8 mouse cellular contexts compared by ENCODE assay signal in the genomic region with DNA sequence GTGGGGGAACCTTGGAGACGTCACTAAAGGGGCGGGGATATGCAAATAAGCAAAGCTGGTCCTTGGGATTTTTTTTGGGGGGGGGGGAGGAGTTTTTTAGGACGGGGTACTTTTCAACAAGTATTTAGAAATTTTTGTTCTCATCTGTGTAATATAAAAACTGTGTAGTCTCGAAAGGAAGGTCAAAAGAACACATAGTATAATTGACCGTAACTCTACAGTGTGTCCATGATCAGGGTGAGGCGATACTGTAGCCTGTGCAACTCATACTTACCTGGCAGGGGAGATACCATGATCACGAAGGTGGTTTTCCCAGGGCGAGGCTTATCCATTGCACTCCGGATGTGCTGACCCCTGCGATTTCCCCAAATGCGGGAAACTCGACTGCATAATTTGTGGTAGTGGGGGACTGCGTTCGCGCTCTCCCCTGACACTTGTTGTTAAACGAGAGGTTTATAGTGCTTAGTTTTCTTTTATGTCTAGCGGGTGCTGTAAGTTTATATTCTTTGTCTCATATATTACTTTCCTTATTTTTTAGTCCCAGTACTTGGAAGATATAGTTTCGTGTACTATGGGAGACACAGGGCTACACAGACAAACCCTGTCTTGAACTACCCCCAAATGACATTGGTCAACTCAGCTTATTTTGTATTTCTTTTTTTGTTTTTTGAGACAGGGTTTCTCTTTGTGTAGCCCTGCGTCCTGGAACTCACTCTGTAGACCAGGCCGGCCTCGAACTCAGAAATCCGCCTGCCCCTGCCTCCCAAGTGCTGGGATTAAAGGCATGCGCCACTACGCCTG. TPM values are rescaled to one million over a fixed set of nuclear protein-coding genes. Genes with fewer than 3 reads are reported as not detected.
DNase-seq lines count a peak whose midpoint lies in the region; ATAC-seq and TF ChIP-seq lines count a peak whose summit lies in the region.
"Not testable (repeated sequence)": the region's sequence is repeated elsewhere in the genome, so short reads cannot be mapped to it uniquely, and the experiment has no call there.

No protein-coding gene starts in this region.

- ATAC-seq in forebrain, embryonic 16.5 days, result peak; percentile 84
- ATAC-seq in neural tube, embryonic 14.5 days (ENCODE audit: low read depth), result peak; percentile 91

- under 1% methylated on average over 22 of the region's 24 CpGs for WGBS in forebrain, embryonic 16.5 days
- under 1% methylated on average over 22 of the region's 24 CpGs for WGBS in neural tube, embryonic 14.5 days

- H3K27ac ChIP-seq in ES-E14 (ENCODE audit: insufficient read depth, low read depth, low read length, poor library complexity, severe bottlenecking), result peak overlapping the region; percentile 31; the same call in 1 of the 2 replicates
- peak overlapping the region; percentile 73 for H3K27ac ChIP-seq in forebrain, embryonic 16.5 days (ENCODE audit: low read length)
- H3K27ac ChIP-seq in neural tube, embryonic 14.5 days (ENCODE audit: low read depth, low read length), result peak overlapping the region; percentile 77
- peak overlapping the region; percentile 51; the same call in 1 of the 2 replicates for H3K27ac ChIP-seq in testis, adult 2 months (ENCODE audit: control insufficient read depth, insufficient read depth, low read depth, low read length)

- TF ChIP-seq CTCF in testis, adult 2 months (IDR thresholded peaks at IDR 0.05; ENCODE audit: control insufficient read depth, insufficient read depth, insufficient replicate concordance, low read depth, low read length), result not testable (repeated sequence)

- H3K4me3 ChIP-seq in ES-E14 (ENCODE audit: insufficient read depth in 1 of 2, low read depth in 1 of 2, low read length in 2 of 2, poor library complexity in 1 of 2, severe bottlenecking in 1 of 2), result peak overlapping the region; percentile 32 to 35; a peak in 3 of 4 replicates
- peak overlapping the region; percentile 45 for H3K4me3 ChIP-seq in forebrain, embryonic 16.5 days (replicated peaks; ENCODE audit: low read length)
- H3K4me3 ChIP-seq in neural tube, embryonic 14.5 days (ENCODE audit: low read depth, low read length), result peak overlapping the region; percentile 20; the same call in 1 of the 2 replicates
- peak overlapping the region; percentile 70; the same call in 1 of the 2 replicates for H3K4me3 ChIP-seq in testis, adult 2 months (ENCODE audit: control insufficient read depth, low read depth, low read length)

- intact Hi-C loops in heart, postnatal 36 days (cut with DNase I), result loop anchor here (2.0 to 10.0 kb wide), 5 partner anchors 16 to 308 kb away; a partner anchor contains a TSS

- H3K4me2 ChIP-seq in forebrain, embryonic 16.5 days (ENCODE audit: low read length), result peak overlapping the region; percentile 55
- H3K4me2 ChIP-seq in neural tube, embryonic 14.5 days (ENCODE audit: low read depth, low read length), result peak overlapping the region; percentile 39

- H3K9me3 ChIP-seq in ES-E14 (ENCODE audit: control insufficient read depth, insufficient read depth, low read depth, low read length); forebrain, embryonic 16.5 days (ENCODE audit: control insufficient read depth, low read length); neural tube, embryonic 14.5 days (ENCODE audit: control insufficient read depth, low read length): not testable (repeated sequence)

- peak; percentile 82 for DNase-seq in ES-E14 (ENCODE audit: low read depth, low spot score)
- DNase-seq in cerebellum, adult 18-20 months, result peak; percentile 79 to 86
- DNase-seq in heart, postnatal 36 days, result peak; percentile 81 to 82
- DNase-seq in layer of hippocampus, adult 18-20 months (ENCODE audit: low spot score in 2 of 2), result peak; percentile 75 to 88
- DNase-seq in lung, adult 18-20 months, result peak; percentile 86 to 87

- H3K27me3 ChIP-seq in forebrain, embryonic 16.5 days (replicated peaks; ENCODE audit: control insufficient read depth, insufficient read depth, low read length); neural tube, embryonic 14.5 days (ENCODE audit: control insufficient read depth, insufficient read depth, low read length); testis, adult 2 months (ENCODE audit: control insufficient read depth, insufficient read depth, low read length): not testable (repeated sequence)

- H3K36me3 ChIP-seq in ES-E14 (ENCODE audit: control insufficient read depth, insufficient read depth, low read length, poor library complexity, severe bottlenecking); forebrain, embryonic 16.5 days (ENCODE audit: control insufficient read depth, insufficient read depth); neural tube, embryonic 14.5 days (ENCODE audit: control insufficient read depth, insufficient read depth, low read length); testis, adult 2 months (ENCODE audit: control insufficient read depth, insufficient read depth, low read length): not testable (repeated sequence)

- not testable (repeated sequence) for H3K9ac ChIP-seq in ES-E14 (ENCODE audit: insufficient read depth, low read depth, low read length, poor library complexity, severe bottlenecking)
- peak overlapping the region; percentile 42; the same call in 1 of the 2 replicates for H3K9ac ChIP-seq in forebrain, embryonic 16.5 days (replicated peaks; ENCODE audit: low read depth, low read length)
- H3K9ac ChIP-seq in neural tube, embryonic 14.5 days (replicated peaks; ENCODE audit: low read depth, low read length), result peak overlapping the region; percentile 4; the same call in 1 of the 2 replicates

- in situ Hi-C loops in ES-E14 (cut with MboI; ENCODE audit: low sequenced_read_pairs in 2 of 2, unreplicated experiment in 2 of 2), result not testable (repeated sequence)

- peak; percentile 92 for TF ChIP-seq POLR2A in testis, adult 2 months (IDR thresholded peaks at IDR 0.05; ENCODE audit: control insufficient read depth, low read depth, low read length)

- not testable (repeated sequence) for H3K4me1 ChIP-seq in ES-E14 (ENCODE audit: control insufficient read depth in 2 of 2, insufficient read depth in 2 of 2, low read length in 2 of 2, poor library complexity in 1 of 2); neural tube, embryonic 14.5 days (ENCODE audit: control insufficient read depth, insufficient read depth, low read length); testis, adult 2 months (ENCODE audit: control insufficient read depth, insufficient read depth, low read length)
- H3K4me1 ChIP-seq in forebrain, embryonic 16.5 days (replicated peaks; ENCODE audit: control insufficient read depth, insufficient read depth, low read length), result peaks cover 10% of the 10 kb centered on the region

TF ChIP-seq in ES-E14, 5 proteins besides CTCF, POLR2A, EP300 and RAD21:
- TF ChIP-seq MAFK (IDR thresholded peaks at IDR 0.05; ENCODE audit: insufficient read depth, low read depth, low read length) (peak; percentile 66), ZNF384 (IDR thresholded peaks at IDR 0.05; ENCODE audit: low read depth, low read length) (peak; percentile 57; the same call in 1 of the 2 replicates), HCFC1 (IDR thresholded peaks at IDR 0.05; ENCODE audit: borderline replicate concordance, insufficient read depth, low read length) (peak; percentile 85)

RNA-seq across cellular contexts. Expression of a gene that starts 21.8 kb away (rescaled TPM):
- 10.4 and 11.4 TPM in 2 replicates for total RNA-seq in ES-E14 (2012; rRNA removed)
- polyA plus RNA-seq in forebrain, embryonic 16.5 days (2015; fragmentation: Nextera tagmentation; extraction: Ambion mirVana), result 0.63 TPM in 1 of 2 replicates, not detected in the other
- under 1 TPM in 1 of 2 experiments, not detected in 1; 0.33 TPM for total RNA-seq in heart, postnatal 36 days (2021)
- total RNA-seq in layer of hippocampus, adult 18-20 months (2021), result under 1 TPM; 0.15 to 0.23 TPM
- polyA plus RNA-seq in neural tube, embryonic 14.5 days (2014; fragmentation: Nextera tagmentation; extraction: Ambion mirVana), result 0.51 and 0.64 TPM in 2 replicates
- polyA plus RNA-seq in testis, adult 2 months (2012; rRNA removed), result 26.0 and 28.4 TPM in 2 replicates

RNA-seq across cellular contexts. Expression of a gene that starts 21.9 kb away (rescaled TPM):
- 6.7 and 9.9 TPM in 2 replicates for total RNA-seq in ES-E14 (2012; rRNA removed)
- polyA plus RNA-seq in forebrain, embryonic 16.5 days (2015; fragmentation: Nextera tagmentation; extraction: Ambion mirVana), result 7.4 and 7.7 TPM in 2 replicates
- 1 to 10 TPM; 1.1 to 1.3 TPM for total RNA-seq in heart, postnatal 36 days (2021)
- 1 to 10 TPM; 4.5 to 4.6 TPM for total RNA-seq in layer of hippocampus, adult 18-20 months (2021)
- polyA plus RNA-seq in neural tube, embryonic 14.5 days (2014; fragmentation: Nextera tagmentation; extraction: Ambion mirVana), result 4.9 and 6.0 TPM in 2 replicates
- polyA plus RNA-seq in testis, adult 2 months (2012; rRNA removed), result 14.2 and 16.4 TPM in 2 replicates

Comparison
In these comparisons a context has a peak if more than half of its experiments do, and no peak if none do; other contexts are left out.
1. Peak in every context shown above with its lines: DNase-seq, ATAC-seq, H3K4me3 ChIP-seq and H3K27ac ChIP-seq.
2. H3K4me3 ChIP-seq: peak in every context shown above with its lines; median percentile 70 in testis, adult 2 months; 45 in forebrain, embryonic 16.5 days; 34 in ES-E14; 20 in neural tube, embryonic 14.5 days.